Mouse (Mus musculus) bone marrow macrophage, adult 2 months (primary cell): ENCODE measurements at regions not wholly inside any gene's neighbourhood (a gene's known extent, or its start where the extent isn't known, plus 50 kb on each side); places are given as distances from the start of the nearest gene placed in this dataset.

Experiments used
- CTCF ChIP-seq: IDR thresholded peaks from 2 replicates; pipeline ENCODE4 v1.5.1; 2012; ENCODE audit warnings: low read depth, mild to moderate bottlenecking, low read length, moderate library complexity
- POLR2A ChIP-seq: IDR thresholded peaks from 2 replicates; pipeline ENCODE4 v1.6.1; 2012; ENCODE audit warnings: mild to moderate bottlenecking, low read depth, low read length, borderline replicate concordance

DNA sequence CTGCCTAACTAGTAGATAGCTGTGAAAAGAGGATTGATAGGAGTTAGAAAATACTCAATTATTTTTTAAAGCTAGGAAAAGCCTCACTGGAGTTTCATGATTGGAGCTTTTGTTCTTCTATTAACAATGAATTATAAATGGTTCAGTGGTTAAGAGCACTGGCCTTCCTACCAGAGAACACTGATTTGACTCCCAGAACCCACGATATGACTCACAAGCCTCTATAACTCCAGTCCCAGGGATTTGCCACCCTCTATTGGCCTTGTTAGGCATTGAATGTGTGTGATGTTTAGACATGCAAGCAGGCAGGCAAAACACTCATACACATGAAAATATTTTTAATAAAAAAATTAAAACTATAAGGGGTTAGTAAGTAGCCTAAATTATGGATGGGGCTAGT lies 704.4 kb downstream of the Rapgef2 start:
- TF ChIP-seq CTCF (no peak), POLR2A (no peak)
